In genomic region chr1:192755685-192756606, GRCm38 (mm10) we compare ENCODE assay signal across 10 mouse cellular contexts. TPM values are rescaled to one million over a fixed set of nuclear protein-coding genes. Genes with fewer than 3 reads are reported as not detected.
DNase-seq lines count a peak whose midpoint lies in the region; ATAC-seq and TF ChIP-seq lines count a peak whose summit lies in the region.
"Had no signal": no experiment of that assay in that cellular context is flagged by ENCODE, and none has a peak within 500 bp of the region (broad histone marks: within the 10 kb centered on the region; RNA-seq: fewer than 3 reads in every experiment).

No protein-coding gene starts in this region.

- no peaks in the 10 kb centered on the region for H3K9me3 ChIP-seq in lung, embryonic 14.5 days (ENCODE audit: low read depth, low read length)
- H3K9me3 ChIP-seq in forebrain, embryonic 14.5 days (replicated peaks; ENCODE audit: control insufficient read depth, low read length) = no peaks in the 10 kb centered on the region
- H3K9me3 ChIP-seq in midbrain, embryonic 11.5 days (ENCODE audit: control insufficient read depth, low read length) = no peaks in the 10 kb centered on the region

- peaks cover 8% of the 10 kb centered on the region for H3K4me1 ChIP-seq in lung, embryonic 14.5 days (ENCODE audit: insufficient read depth)
- peaks cover 10% of the 10 kb centered on the region for H3K4me1 ChIP-seq in lung, adult 2 months (ENCODE audit: control insufficient read depth, insufficient read depth, low read length)
- H3K4me1 ChIP-seq in forebrain, embryonic 14.5 days (ENCODE audit: control insufficient read depth, insufficient read depth, low read length) = peaks cover 16% of the 10 kb centered on the region
- H3K4me1 ChIP-seq in midbrain, embryonic 11.5 days (ENCODE audit: control insufficient read depth, insufficient read depth, low read length) = peaks cover 15% of the 10 kb centered on the region

- no peak overlapping the region for H3K27ac ChIP-seq in lung, embryonic 14.5 days (ENCODE audit: low read depth)
- peak overlapping the region; percentile 55 for H3K27ac ChIP-seq in forebrain, embryonic 14.5 days (ENCODE audit: low read depth, low read length)
- H3K27ac ChIP-seq in midbrain, embryonic 11.5 days (ENCODE audit: low read depth, low read length) = peak overlapping the region; percentile 42

- no peaks in the 10 kb centered on the region for H3K27me3 ChIP-seq in lung, embryonic 14.5 days (ENCODE audit: insufficient read depth, low read length)
- no peaks in the 10 kb centered on the region for H3K27me3 ChIP-seq in forebrain, embryonic 14.5 days (replicated peaks; ENCODE audit: control insufficient read depth, insufficient read depth, low read length)
- H3K27me3 ChIP-seq in midbrain, embryonic 11.5 days (ENCODE audit: control insufficient read depth, insufficient read depth, low read length) = no peaks in the 10 kb centered on the region

- H3K9ac ChIP-seq in lung, embryonic 14.5 days = no peak overlapping the region
- H3K9ac ChIP-seq in forebrain, embryonic 14.5 days (ENCODE audit: low read length) = no peak overlapping the region; the same call in none of the 2 replicates
- H3K9ac ChIP-seq in midbrain, embryonic 11.5 days (ENCODE audit: low read length) = peak overlapping the region; percentile 36; the same call in 1 of the 2 replicates

- no peak overlapping the region for H3K4me2 ChIP-seq in lung, embryonic 14.5 days
- no peak overlapping the region; the same call in 1 of the 2 replicates for H3K4me2 ChIP-seq in forebrain, embryonic 14.5 days (ENCODE audit: low read length)
- H3K4me2 ChIP-seq in midbrain, embryonic 11.5 days = 0 out of 2 replicates have a peak overlapping the region, but pooled peaks have one; percentile 4

- no peak for TF ChIP-seq POLR2A in lung, adult 2 months (IDR thresholded peaks at IDR 0.05; ENCODE audit: borderline replicate concordance, extremely low read depth, low read depth, low read length)

- TF ChIP-seq CTCF in lung, embryonic 14.5 days (IDR thresholded peaks at IDR 0.05; ENCODE audit: low read depth) = no peak
- TF ChIP-seq CTCF in lung, adult 2 months (IDR thresholded peaks at IDR 0.05; ENCODE audit: insufficient read depth, low read length) = no peak

- H3K36me3 ChIP-seq in lung, embryonic 14.5 days (ENCODE audit: insufficient read depth) = no peaks in the 10 kb centered on the region
- no peaks in the 10 kb centered on the region for H3K36me3 ChIP-seq in forebrain, embryonic 14.5 days (ENCODE audit: control insufficient read depth, insufficient read depth, low read length)
- H3K36me3 ChIP-seq in midbrain, embryonic 11.5 days (ENCODE audit: control insufficient read depth, insufficient read depth, low read length) = no peaks in the 10 kb centered on the region

- 43% methylated on average over 13 of the region's 13 CpGs for WGBS in lung, embryonic 14.5 days
- 80% methylated on average over 13 of the region's 13 CpGs for WGBS in lung, adult 2 months
- WGBS in forebrain, embryonic 14.5 days = 30% methylated on average over 13 of the region's 13 CpGs
- WGBS in midbrain, embryonic 11.5 days = 55% methylated on average over 13 of the region's 13 CpGs

- H3K4me3 ChIP-seq in lung, embryonic 14.5 days (ENCODE audit: low read depth, low read length) = no peak overlapping the region
- no peak overlapping the region for H3K4me3 ChIP-seq in lung, adult 2 months (replicated peaks; ENCODE audit: extremely low read depth, low read depth, low read length)
- H3K4me3 ChIP-seq in forebrain, embryonic 14.5 days (ENCODE audit: low read depth, low read length) = no peak overlapping the region
- no peak overlapping the region for H3K4me3 ChIP-seq in midbrain, embryonic 11.5 days (ENCODE audit: low read depth, low read length)

- peak; percentile 82 for ATAC-seq in lung, embryonic 14.5 days (ENCODE audit: insufficient read depth)
- ATAC-seq in forebrain, embryonic 14.5 days = peak; percentile 94
- ATAC-seq in midbrain, embryonic 11.5 days (ENCODE audit: low FRiP score) = peak; percentile 80

- DNase-seq in lung, embryonic 14.5 days = peak; percentile 75
- DNase-seq in lung, adult 2 months = no peak
- DNase-seq in forebrain, embryonic 14.5 days (ENCODE audit: low spot score) = peak; percentile 90
- DNase-seq in midbrain, embryonic 11.5 days (ENCODE audit: low spot score, missing footprints) = peak; percentile 82
- peak; percentile 88 for DNase-seq in retina, postnatal 1 day
- DNase-seq in heart, adult 9 months (ENCODE audit: low spot score in 2 of 2) = no peak
- no peak for DNase-seq in c-Kit-positive CD71-positive TER-119-positive erythroid progenitor cells, embryonic 14.5 days (ENCODE audit: low spot score)
- DNase-seq in layer of hippocampus, postnatal 14 days (ENCODE audit: low spot score in 2 of 2) = no peak
- DNase-seq: kidney, postnatal 10 days; thymus, adult 18-20 months had no signal

RNA-seq across cellular contexts. Expression of gene Hhat, which starts 15.1 kb away (rescaled TPM):
- polyA plus RNA-seq in lung, embryonic 14.5 days (2014; fragmentation: Nextera tagmentation; extraction: Ambion mirVana) = 12.8 and 12.9 TPM in 2 replicates
- 2.5 and 2.7 TPM in 2 replicates for polyA plus RNA-seq in lung, adult 2 months (2012; rRNA removed)
- 3.5 and 3.8 TPM in 2 replicates for polyA plus RNA-seq in forebrain, embryonic 14.5 days (2014; fragmentation: Nextera tagmentation; extraction: Ambion mirVana)
- polyA plus RNA-seq in midbrain, embryonic 11.5 days (2014; fragmentation: Nextera tagmentation; extraction: Ambion mirVana) = 7.4 and 11.0 TPM in 2 replicates
- total RNA-seq in layer of hippocampus, postnatal 14 days (2021) = 1 to 10 TPM; 1.2 to 2.3 TPM

Comparison
In these comparisons a context has a peak if more than half of its experiments do, and no peak if none do; other contexts are left out.
1. DNase-seq: peak in lung, embryonic 14.5 days (single experiment), forebrain, embryonic 14.5 days (single experiment), midbrain, embryonic 11.5 days (single experiment) and retina, postnatal 1 day (single experiment); none in lung, adult 2 months (single experiment), heart, adult 9 months (0 of 2), c-Kit-positive CD71-positive TER-119-positive erythroid progenitor cells, embryonic 14.5 days (single experiment) and layer of hippocampus, postnatal 14 days (0 of 2).
2. Peak in every context shown above with its lines, with median percentiles within 50 percentile points of each other: ATAC-seq.